In the genomic region with DNA sequence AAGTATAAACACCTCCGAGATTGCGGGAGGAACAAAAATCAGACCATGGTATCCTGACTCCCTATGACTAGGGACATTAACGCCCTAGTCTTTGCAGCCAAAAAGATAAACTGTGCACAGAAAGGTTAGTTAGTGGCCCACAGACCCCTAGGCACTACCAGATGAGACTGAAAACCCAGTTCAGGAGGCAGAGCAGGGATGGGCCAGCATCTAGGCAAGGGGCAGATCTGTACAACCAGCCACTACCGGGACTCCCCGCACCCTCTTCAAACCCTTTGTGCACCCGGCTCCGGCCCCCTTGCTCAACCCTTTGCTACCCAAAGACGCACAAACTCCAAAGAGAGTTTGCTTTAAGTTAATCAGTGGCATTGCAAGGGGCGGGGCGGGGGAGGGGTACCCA, we compare ENCODE assay signal across 10 mouse cellular contexts. TPM values are rescaled to one million over a fixed set of nuclear protein-coding genes. Genes with fewer than 3 reads are reported as not detected.
DNase-seq lines count a peak whose midpoint lies in the region; ATAC-seq and TF ChIP-seq lines count a peak whose summit lies in the region.
"Had no signal": no experiment of that assay in that cellular context is flagged by ENCODE, and none has a peak within 500 bp of the region (broad histone marks: within the 10 kb centered on the region; RNA-seq: fewer than 3 reads in every experiment).

No protein-coding gene starts in this region.

- no peak for TF ChIP-seq CTCF in heart, adult 2 months (IDR thresholded peaks at IDR 0.05)
- TF ChIP-seq CTCF in heart, postnatal 0 days (IDR thresholded peaks at IDR 0.05; ENCODE audit: low read depth) = no peak
- TF ChIP-seq CTCF in liver, postnatal 0 days (IDR thresholded peaks at IDR 0.05; ENCODE audit: low read depth) = no peak

- H3K27ac ChIP-seq in heart, embryonic 16.5 days (ENCODE audit: low read length) = no peak overlapping the region
- H3K27ac ChIP-seq in heart, adult 2 months = no peak overlapping the region
- H3K27ac ChIP-seq in heart, postnatal 0 days (ENCODE audit: low read depth) = no peak overlapping the region
- peak overlapping the region; percentile 71 for H3K27ac ChIP-seq in liver, postnatal 0 days (ENCODE audit: low read depth)

- H3K9me3 ChIP-seq in heart, embryonic 16.5 days (replicated peaks; ENCODE audit: control insufficient read depth, low read length) = no peaks in the 10 kb centered on the region
- H3K9me3 ChIP-seq in heart, postnatal 0 days (replicated peaks; ENCODE audit: control insufficient read depth, low read length) = no peaks in the 10 kb centered on the region
- H3K9me3 ChIP-seq in liver, postnatal 0 days (ENCODE audit: low read length) = no peaks in the 10 kb centered on the region

- peaks cover 54% of the 10 kb centered on the region for H3K27me3 ChIP-seq in heart, embryonic 16.5 days (ENCODE audit: control insufficient read depth, insufficient read depth, low read length)
- H3K27me3 ChIP-seq in heart, adult 2 months (ENCODE audit: control insufficient read depth, insufficient read depth, low read length) = peaks cover 5% of the 10 kb centered on the region; the same call in 1 of the 2 replicates
- H3K27me3 ChIP-seq in heart, postnatal 0 days (ENCODE audit: control insufficient read depth, insufficient read depth, low read length) = peaks cover 70% of the 10 kb centered on the region
- H3K27me3 ChIP-seq in liver, postnatal 0 days (ENCODE audit: insufficient read depth, low read length) = peaks cover 53% of the 10 kb centered on the region

- no peak for DNase-seq in heart, adult 2 months
- DNase-seq in R1 (ENCODE audit: low read depth, low spot score) = peak; percentile 16
- no peak for DNase-seq in heart, postnatal 0 days (ENCODE audit: low spot score)
- DNase-seq in liver, postnatal 0 days = peak; percentile 82
- no peak for DNase-seq in cerebellum, postnatal 25 days
- no peak for DNase-seq in retina, postnatal 1 day
- no peak for DNase-seq in right cerebral cortex, adult 2 months (ENCODE audit: low spot score in 2 of 2)
- DNase-seq: gastrocnemius, postnatal 14 days had no signal

- no peak overlapping the region for H3K9ac ChIP-seq in heart, embryonic 16.5 days (ENCODE audit: low read length)
- no peak overlapping the region for H3K9ac ChIP-seq in heart, adult 2 months (ENCODE audit: low read depth, low read length)
- H3K9ac ChIP-seq in heart, postnatal 0 days (replicated peaks; ENCODE audit: low read depth, low read length) = no peak overlapping the region
- no peak overlapping the region; the same call in 1 of the 2 replicates for H3K9ac ChIP-seq in liver, postnatal 0 days (replicated peaks)

- no peaks in the 10 kb centered on the region for H3K79me2 ChIP-seq in heart, adult 2 months (replicated peaks; ENCODE audit: control insufficient read depth, insufficient read depth, low read length)

- H3K4me1 ChIP-seq in heart, embryonic 16.5 days (ENCODE audit: control insufficient read depth, insufficient read depth, low read length) = peaks cover 20% of the 10 kb centered on the region
- no peaks in the 10 kb centered on the region for H3K4me1 ChIP-seq in heart, adult 2 months (ENCODE audit: control insufficient read depth, insufficient read depth, low read length)
- H3K4me1 ChIP-seq in heart, postnatal 0 days (ENCODE audit: control insufficient read depth, insufficient read depth) = peaks cover 7% of the 10 kb centered on the region; the same call in 1 of the 2 replicates
- peaks cover 3% of the 10 kb centered on the region; the same call in 1 of the 2 replicates for H3K4me1 ChIP-seq in liver, postnatal 0 days (ENCODE audit: insufficient read depth)

- intact Hi-C loops in heart, adult 2 months (cut with DNase I) = loop anchor here (5.0 kb wide), 2 partner anchors 164 to 324 kb away; a partner anchor contains a TSS

- no peak for ATAC-seq in heart, embryonic 16.5 days (replicated peaks; ENCODE audit: extremely low read depth, insufficient read depth, low FRiP score)
- ATAC-seq in heart, postnatal 0 days (ENCODE audit: insufficient read depth, low read depth) = no peak
- peak; percentile 86 for ATAC-seq in liver, postnatal 0 days

- H3K4me3 ChIP-seq in heart, embryonic 16.5 days (ENCODE audit: low read length) = peak overlapping the region; percentile 60
- H3K4me3 ChIP-seq in heart, adult 2 months = no peak overlapping the region; the same call in 1 of the 2 replicates
- H3K4me3 ChIP-seq in heart, postnatal 0 days (ENCODE audit: low read depth, low read length) = peak overlapping the region; percentile 50; the same call in 1 of the 2 replicates
- peak overlapping the region; percentile 63 for H3K4me3 ChIP-seq in liver, postnatal 0 days (ENCODE audit: low read depth, low read length)

- TF ChIP-seq EP300 in heart, adult 2 months (IDR thresholded peaks at IDR 0.05; ENCODE audit: insufficient read depth, low read depth, low read length) = no peak
- TF ChIP-seq EP300 in heart, postnatal 0 days (IDR thresholded peaks at IDR 0.05; ENCODE audit: low read depth) = no peak
- TF ChIP-seq EP300 in liver, postnatal 0 days (IDR thresholded peaks at IDR 0.05; ENCODE audit: low read depth) = peak; percentile 29; the same call in 1 of the 2 replicates

- no peaks in the 10 kb centered on the region for H3K36me3 ChIP-seq in heart, embryonic 16.5 days (ENCODE audit: control insufficient read depth, insufficient read depth)
- no peaks in the 10 kb centered on the region for H3K36me3 ChIP-seq in heart, adult 2 months (ENCODE audit: control insufficient read depth, insufficient read depth, low read length)
- no peaks in the 10 kb centered on the region for H3K36me3 ChIP-seq in heart, postnatal 0 days (replicated peaks; ENCODE audit: control insufficient read depth, insufficient read depth, low read length)
- 0 out of 2 replicates have a peak, but pooled peaks cover 7% of the 10 kb centered on the region for H3K36me3 ChIP-seq in liver, postnatal 0 days (replicated peaks; ENCODE audit: insufficient read depth, low read length)
- H3K36me3 ChIP-seq: G1E had no signal

- TF ChIP-seq POLR2A in heart, adult 2 months (IDR thresholded peaks at IDR 0.05; ENCODE audit: insufficient read depth, low read depth, low read length) = no peak

- 4% methylated on average over 10 of the region's 10 CpGs for WGBS in heart, embryonic 16.5 days
- WGBS in heart, adult 2 months = 21% methylated on average over 10 of the region's 10 CpGs
- WGBS in heart, postnatal 0 days = 6% methylated on average over 10 of the region's 10 CpGs
- WGBS in liver, postnatal 0 days (ENCODE audit: insufficient replicate concordance) = 4% methylated on average over 10 of the region's 10 CpGs

- H3K4me2 ChIP-seq in heart, embryonic 16.5 days (ENCODE audit: low read depth, low read length) = peak overlapping the region; percentile 90
- H3K4me2 ChIP-seq in heart, postnatal 0 days (ENCODE audit: low read depth, low read length) = peak overlapping the region; percentile 68
- peak overlapping the region; percentile 65 for H3K4me2 ChIP-seq in liver, postnatal 0 days (ENCODE audit: low read depth, low read length)

RNA-seq across cellular contexts. Expression of a gene that starts 14.4 kb away (rescaled TPM):
- 0.50 and 0.65 TPM in 2 replicates for polyA plus RNA-seq in heart, embryonic 16.5 days (2015; fragmentation: Nextera tagmentation; extraction: Ambion mirVana)
- under 1 TPM; 0.18 to 0.60 TPM for total RNA-seq in heart, adult 2 months (2021)
- polyA plus RNA-seq in heart, adult 2 months (2012; rRNA removed) = 0.47 and 0.80 TPM in 2 replicates
- total RNA-seq in heart, postnatal 0 days (2014; rRNA removed; ENCODE audit: low replicate concordance) = 1.2 and 1.6 TPM in 2 replicates
- polyA plus RNA-seq in heart, postnatal 0 days (2015; fragmentation: Nextera tagmentation; extraction: Ambion mirVana) = 0.29 and 0.45 TPM in 2 replicates
- polyA plus RNA-seq in liver, postnatal 0 days (2015; fragmentation: Nextera tagmentation; extraction: Ambion mirVana) = 3.1 and 3.2 TPM in 2 replicates
- polyA plus RNA-seq: G1E had no signal

Comparison
In these comparisons a context has a peak if more than half of its experiments do, and no peak if none do; other contexts are left out.
1. DNase-seq: peak in R1 (single experiment) and liver, postnatal 0 days (single experiment); none in heart, adult 2 months (0 of 2), heart, postnatal 0 days (single experiment), cerebellum, postnatal 25 days (0 of 2), retina, postnatal 1 day (single experiment) and right cerebral cortex, adult 2 months (0 of 2).
2. Peak in every context shown above with its lines, with median percentiles within 50 percentile points of each other: H3K4me2 ChIP-seq.